Mouse (Mus musculus) CH12.LX (cell line): ENCODE measurements around the gene Mgat4d. TPM values are rescaled to one million over a fixed set of nuclear protein-coding genes. Genes with fewer than 3 reads are reported as not detected.

Source experiments
- DNase-seq: peaks from one replicate; pipeline ENCODE4 v3.0.0-alpha.2; 2013; ENCODE audit errors: extremely low read depth
- H3K27ac ChIP-seq: 2 replicates; pipeline ENCODE4 v1.5.1; 2012; ENCODE audit warnings: low read depth, mild to moderate bottlenecking, control low read depth, moderate library complexity; ENCODE audit not compliant: insufficient read depth
- H3K27me3 ChIP-seq: replicated peaks from 2 replicates; pipeline ENCODE3; 2012; ENCODE audit warnings: inconsistent platforms
- H3K36me3 ChIP-seq, 2 experiments: replicated peaks in 1 of 2; 2 replicates each; pipeline versions ENCODE3 to v1.6.1; 2012; ENCODE audit warnings: inconsistent platforms in 1 of 2, low read length in 1 of 2, mild to moderate bottlenecking in 1 of 2, mixed read lengths in 1 of 2, moderate library complexity in 1 of 2; ENCODE audit not compliant: control insufficient read depth in 1 of 2, insufficient read depth in 1 of 2
- H3K4me1 ChIP-seq, 2 experiments: 2 replicates each; pipeline ENCODE4 v1.6.1; 2012; ENCODE audit warnings: inconsistent platforms in 1 of 2, moderate library complexity in 1 of 2; ENCODE audit not compliant: insufficient read depth in 2 of 2, control insufficient read depth in 1 of 2
- H3K4me2 ChIP-seq: 2 replicates; pipeline ENCODE4 v1.6.1; 2012; ENCODE audit warnings: low read depth, mild to moderate bottlenecking, control low read depth; ENCODE audit not compliant: poor library complexity, insufficient read depth, severe bottlenecking
- H3K4me3 ChIP-seq, 3 experiments: fragments of 150-350 bp in 1 of 3; sonication (generic) in 1 of 3; replicated peaks in 1 of 3; 2 replicates each; pipeline versions ENCODE3 to v1.5.1; 2011 to 2012; ENCODE audit warnings: low read depth in 2 of 3, low read length in 2 of 3, mild to moderate bottlenecking in 2 of 3, moderate library complexity in 2 of 3, control low read depth in 1 of 3, improper control_type of control experiment in 1 of 3, inconsistent platforms in 1 of 3, mixed read lengths in 1 of 3; ENCODE audit not compliant: poor library complexity in 1 of 3
- H3K79me2 ChIP-seq: replicated peaks from 2 replicates; pipeline ENCODE4 v1.6.1; 2012; ENCODE audit warnings: mild to moderate bottlenecking, moderate library complexity; ENCODE audit not compliant: control insufficient read depth, poor library complexity, insufficient read depth, severe bottlenecking; ENCODE audit errors: extremely low read depth
- H3K9ac ChIP-seq: 2 replicates; pipeline ENCODE4 v1.6.1; 2012; ENCODE audit warnings: low read depth, mild to moderate bottlenecking, control low read depth, moderate library complexity; ENCODE audit not compliant: insufficient read depth
- H3K9me3 ChIP-seq: replicated peaks from 2 replicates; pipeline ENCODE3; 2012; ENCODE audit warnings: low read length, inconsistent platforms, mixed read lengths
- CHD2 ChIP-seq: IDR thresholded peaks from 2 replicates; pipeline ENCODE4 v1.6.1; 2011; ENCODE audit warnings: low read length, improper control_type of control experiment
- CTCF ChIP-seq, 2 experiments: IDR thresholded peaks in 1 of 2; conservative IDR thresholded peaks in 1 of 2; 2 replicates each; pipeline ENCODE4 v1.5.1; 2011 to 2012; ENCODE audit warnings: low read depth in 2 of 2, low read length in 2 of 2, improper control_type of control experiment in 1 of 2, inconsistent platforms in 1 of 2, mild to moderate bottlenecking in 1 of 2, moderate library complexity in 1 of 2
- ELF1 ChIP-seq: IDR thresholded peaks from 2 replicates; pipeline ENCODE4 v1.6.1; 2014; ENCODE audit warnings: low read depth, mild to moderate bottlenecking, inconsistent platforms, low read length, improper control_type of control experiment
- EP300 ChIP-seq: IDR thresholded peaks from 2 replicates; pipeline ENCODE4 v1.6.1; 2011; ENCODE audit warnings: low read length, improper control_type of control experiment
- JUN ChIP-seq: IDR thresholded peaks from 2 replicates; pipeline ENCODE4 v1.6.1; 2011; ENCODE audit warnings: low read depth, mild to moderate bottlenecking, low read length, improper control_type of control experiment, moderate library complexity; ENCODE audit not compliant: insufficient read depth
- JUND ChIP-seq: conservative IDR thresholded peaks from 2 replicates; pipeline ENCODE4 v1.6.1; 2011; ENCODE audit warnings: low read depth, low read length, improper control_type of control experiment
- MAFK ChIP-seq: IDR thresholded peaks from 2 replicates; pipeline ENCODE4 v1.6.1; 2011; ENCODE audit warnings: low read length, improper control_type of control experiment; ENCODE audit not compliant: insufficient replicate concordance
- MAZ ChIP-seq: IDR thresholded peaks from 2 replicates; pipeline ENCODE4 v1.6.1; 2012; ENCODE audit warnings: low read depth, mild to moderate bottlenecking, inconsistent platforms, low read length, improper control_type of control experiment, moderate library complexity
- MXI1 ChIP-seq: IDR thresholded peaks from 2 replicates; pipeline ENCODE4 v1.6.1; 2011; ENCODE audit warnings: mild to moderate bottlenecking, low read depth, low read length, improper control_type of control experiment
- MYC ChIP-seq: IDR thresholded peaks from 2 replicates; pipeline ENCODE4 v1.6.1; 2011; ENCODE audit warnings: low read depth, mild to moderate bottlenecking, improper control_type of control experiment, low read length
- NELFE ChIP-seq: IDR thresholded peaks from 2 replicates; pipeline ENCODE4 v1.6.1; 2011; ENCODE audit warnings: low read depth, low read length, improper control_type of control experiment
- NRF1 ChIP-seq: IDR thresholded peaks from 2 replicates; pipeline ENCODE4 v1.6.1; 2014; ENCODE audit warnings: low read depth, mild to moderate bottlenecking, inconsistent platforms, low read length, improper control_type of control experiment, moderate library complexity
- PAX5 ChIP-seq: IDR thresholded peaks from 2 replicates; pipeline ENCODE4 v1.6.1; 2012; ENCODE audit warnings: low read length, inconsistent platforms, mixed read lengths
- POLR2A ChIP-seq: IDR thresholded peaks from 2 replicates; pipeline ENCODE4 v1.6.1; 2011; ENCODE audit warnings: low read depth, mild to moderate bottlenecking, improper control_type of control experiment, low read length
- RAD21 ChIP-seq: IDR thresholded peaks from 2 replicates; pipeline ENCODE4 v1.6.1; 2011; ENCODE audit warnings: low read depth, mild to moderate bottlenecking, low read length, improper control_type of control experiment, moderate library complexity
- SIN3A ChIP-seq: IDR thresholded peaks from 2 replicates; pipeline ENCODE4 v1.6.1; 2012; ENCODE audit warnings: low read length, improper control_type of control experiment, inconsistent platforms
- SMC3 ChIP-seq: IDR thresholded peaks from 2 replicates; pipeline ENCODE4 v1.6.1; 2011; ENCODE audit warnings: low read depth, low read length, improper control_type of control experiment
- TBP ChIP-seq: conservative IDR thresholded peaks from 2 replicates; pipeline ENCODE4 v1.6.1; 2011; ENCODE audit warnings: low read depth, low read length, improper control_type of control experiment
- TCF12 ChIP-seq: IDR thresholded peaks from 2 replicates; pipeline ENCODE4 v1.6.1; 2014; ENCODE audit warnings: low read depth, mild to moderate bottlenecking, inconsistent platforms, low read length, improper control_type of control experiment
- USF2 ChIP-seq: conservative IDR thresholded peaks from 2 replicates; pipeline ENCODE4 v1.6.1; 2011; ENCODE audit warnings: low read depth, low read length, improper control_type of control experiment
- ZC3H11A ChIP-seq: IDR thresholded peaks from 2 replicates; pipeline ENCODE4 v1.6.1; 2012; ENCODE audit warnings: low read depth, mild to moderate bottlenecking, inconsistent platforms, low read length, improper control_type of control experiment
- ZKSCAN1 ChIP-seq: IDR thresholded peaks from 2 replicates; pipeline ENCODE4 v1.6.1; 2012; ENCODE audit warnings: low read depth, inconsistent platforms, low read length, improper control_type of control experiment, borderline replicate concordance
- ZMIZ1 ChIP-seq: IDR thresholded peaks from 2 replicates; pipeline ENCODE4 v1.6.1; 2012; ENCODE audit warnings: low read depth, mild to moderate bottlenecking, inconsistent platforms, low read length, improper control_type of control experiment
- dilution Hi-C: fragments of 300-500 bp; cut with MboI; formaldehyde crosslinking; loops from 2 replicates; pipeline ENCODE4 v1.14.3; 2020; ENCODE audit warnings: low sequenced_read_pairs; ENCODE audit not compliant: extremely low pct_unique_long_range_greater_than_20kb, extremely low pct_ligation_motif_present
- in situ Hi-C: fragments of 300-500 bp; cut with MboI; formaldehyde crosslinking; loops from 3 replicates; pipeline ENCODE4 v1.14.3; 2019; ENCODE audit warnings: low sequenced_read_pairs, low pct_ligation_motif_present, low pct_unique_long_range_greater_than_20kb, mixed read lengths
- polyA plus RNA-seq: library from polyadenylated mRNA; unstranded; fragments of >175 nt; gene quantifications from 2 replicates; pipeline ENCODE4 v1.2.1, GENCODE M21; 2012; ENCODE audit warnings: low read depth; ENCODE audit not compliant: insufficient read length
- total RNA-seq, 2 experiments: library from RNA; depleted of rRNA; stranded (reverse); fragments of 300-350 nt in 1 of 2; fragments of >200 nt in 1 of 2; gene quantifications; 2 replicates each; pipeline ENCODE4 v1.2.3; 2012 to 2014

The Mgat4d gene
- total and polyA plus RNA-seq, 3 experiments: 0.17 TPM; not detected in 2

DNA sequence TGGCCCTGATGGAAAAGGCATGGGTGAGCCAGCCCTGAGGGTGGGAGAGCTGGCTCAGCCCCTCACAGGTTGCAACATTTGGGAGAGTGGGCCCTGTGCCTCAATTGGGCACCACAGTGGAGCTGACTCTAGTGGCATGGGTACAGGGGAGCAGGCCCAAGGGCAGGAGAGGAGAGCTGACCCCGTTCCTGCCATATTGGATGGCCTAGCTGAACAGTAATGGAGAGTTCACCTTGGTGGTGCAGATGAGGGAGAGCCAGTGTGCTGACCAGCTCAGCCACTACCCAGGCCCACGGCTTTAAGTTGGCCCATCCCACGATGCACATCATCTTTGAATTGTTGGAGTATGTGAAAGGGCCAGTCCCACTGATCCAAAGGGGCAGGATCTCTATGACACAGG lies 6.2 kb upstream of the Mgat4d start:
- H3K27me3 ChIP-seq: no peaks in the 10 kb centered on the region
- no peaks in the 10 kb centered on the region for H3K9me3 ChIP-seq
- H3K79me2 ChIP-seq: no peaks in the 10 kb centered on the region
- dilution Hi-C loops: no loop called here
- in situ Hi-C loops: loop anchor here (10.0 kb wide), 1 partner anchor 247 kb away; no protein-coding TSS in a partner anchor
- H3K27ac ChIP-seq: no peak overlapping the region
- no peaks in the 10 kb centered on the region for H3K36me3 ChIP-seq
- DNase-seq: no peak
- TF ChIP-seq JUND (no peak), ZMIZ1 (no peak), MXI1 (no peak), CHD2 (no peak), SIN3A (no peak), ELF1 (no peak), NELFE (no peak), JUN (no peak), TCF12 (no peak), EP300 (no peak), PAX5 (no peak), MAZ (no peak)
- no peak overlapping the region for H3K4me3 ChIP-seq
- H3K4me2 ChIP-seq: no peak overlapping the region
- no peak overlapping the region for H3K9ac ChIP-seq
- peaks cover 0 to 5% of the 10 kb centered on the region in 2 experiments; a peak in 1 of 4 replicates for H3K4me1 ChIP-seq

GRCm38 (mm10) chr8:83342693-83343092 lies 5.6 kb upstream of the Mgat4d start:
- Histone ChIP-seq H3K4me3 (no peak overlapping the region), H3K36me3 (no peaks in the 10 kb centered on the region), H3K79me2 (no peaks in the 10 kb centered on the region), H3K4me1 (peaks cover 0 to 5% of the 10 kb centered on the region in 2 experiments; a peak in 1 of 4 replicates), H3K27ac (no peak overlapping the region), H3K4me2 (no peak overlapping the region), H3K9me3 (no peaks in the 10 kb centered on the region), H3K9ac (no peak overlapping the region), H3K27me3 (no peaks in the 10 kb centered on the region)
- dilution Hi-C loops (no loop called here), in situ Hi-C loops (loop anchor here (10.0 kb wide), 1 partner anchor 248 kb away; no protein-coding TSS in a partner anchor)
- TF ChIP-seq POLR2A (no peak), CTCF (conservative IDR thresholded peaks at IDR 0.05 in 1 of 2, IDR thresholded peaks at IDR 0.05 in 1 of 2; ENCODE audit: low read depth in 2 of 2, low read length in 2 of 2) (peak in 1 of 2 experiments; percentile 73; a peak in 2 of 4 replicates), SMC3 (peak; percentile 75), RAD21 (peak; percentile 67)
- DNase-seq: peak; percentile 49

DNA sequence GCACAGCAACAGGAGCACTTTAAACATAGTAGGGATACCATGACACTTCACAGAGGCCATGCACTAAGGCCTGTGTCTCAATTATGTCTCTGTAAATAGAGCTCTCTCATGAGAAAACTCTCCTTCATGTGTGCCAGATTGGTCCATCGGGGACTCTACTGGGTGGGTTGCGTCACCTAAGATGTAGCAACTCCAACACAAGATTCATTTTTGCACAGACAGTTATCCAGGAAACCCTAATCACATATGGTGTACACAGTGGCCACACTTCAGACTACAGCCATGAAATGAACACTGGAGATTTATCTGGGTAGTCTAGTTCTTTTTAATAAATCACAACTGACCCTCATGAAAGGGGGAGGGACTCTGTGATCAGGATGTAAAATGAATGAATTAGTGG lies 3.0 kb downstream of the Mgat4d start:
- Histone ChIP-seq H3K4me2 (no peak overlapping the region), H3K9ac (no peak overlapping the region), H3K4me3 (no peak overlapping the region), H3K4me1 (peaks cover 0 to 6% of the 10 kb centered on the region in 2 experiments; a peak in 2 of 4 replicates), H3K27ac (no peak overlapping the region), H3K36me3 (no peaks in the 10 kb centered on the region), H3K79me2 (no peaks in the 10 kb centered on the region), H3K9me3 (peaks cover 4% of the 10 kb centered on the region), H3K27me3 (no peaks in the 10 kb centered on the region)
- in situ Hi-C loops: no loop called here
- TF ChIP-seq ZC3H11A (no peak), MYC (no peak), JUN (no peak), TBP (no peak), SMC3 (no peak), MAFK (no peak), NRF1 (no peak), USF2 (no peak), POLR2A (no peak), ZMIZ1 (no peak), NELFE (no peak), PAX5 (no peak), ZKSCAN1 (no peak)
- dilution Hi-C loops: no loop called here
- no peak for DNase-seq
